Mouse (Mus musculus) adrenal gland, postnatal 25 days (tissue): ENCODE results near the gene Trpv4. TPM values are rescaled to one million over a fixed set of nuclear protein-coding genes. Genes with fewer than 3 reads are reported as not detected.

ENCODE experiments used
- DNase-seq: peaks from one replicate; pipeline ENCODE4 v3.0.0; 2021; ENCODE audit warnings: mixed read lengths
- total RNA-seq: library from RNA; stranded (reverse); gene quantifications from 2 replicates; pipeline ENCODE4 v1.2.3, GENCODE M21; 2021

Trpv4 gene
- total RNA-seq, 1 experiment from 2014 or later, result 1.2 TPM

GRCm38 (mm10) chr5:114589026-114589425 lies 69.2 kb downstream of the Trpv4 start:
- no peak for DNase-seq

GRCm38 (mm10) chr5:114588416-114588815 lies 69.8 kb downstream of the Trpv4 start:
- no peak for DNase-seq

- peak; percentile 78 for DNase-seq
Measured at GRCm38 (mm10) chr5:114587908-114588307, 70.3 kb downstream of the Trpv4 start.

GRCm38 (mm10) chr5:114585682-114586081 lies 72.5 kb downstream of the Trpv4 start:
- no peak for DNase-seq

- DNase-seq, result no peak
Measured at GRCm38 (mm10) chr5:114584293-114585104, 73.7 kb downstream of the Trpv4 start.

- DNase-seq, result no peak
Measured at GRCm38 (mm10) chr5:114583490-114584175, 74.6 kb downstream of the Trpv4 start.

- DNase-seq, result no peak
Measured at GRCm38 (mm10) chr5:114583046-114583445, 75.2 kb downstream of the Trpv4 start.

GRCm38 (mm10) chr5:114581486-114581885 lies 76.7 kb downstream of the Trpv4 start:
- no peak for DNase-seq

- no peak for DNase-seq
Measured at GRCm38 (mm10) chr5:114579714-114580357, 78.4 kb downstream of the Trpv4 start.

GRCm38 (mm10) chr5:114578361-114578760 lies 79.9 kb downstream of the Trpv4 start:
- DNase-seq, result no peak

GRCm38 (mm10) chr5:114575986-114576605 lies 82.1 kb downstream of the Trpv4 start:
- DNase-seq, result no peak

GRCm38 (mm10) chr5:114575530-114575929 lies 82.7 kb downstream of the Trpv4 start:
- peak; percentile 60 for DNase-seq

GRCm38 (mm10) chr5:114575010-114575409 lies 83.2 kb downstream of the Trpv4 start:
- no peak for DNase-seq

- DNase-seq, result peak; percentile 79
Measured at GRCm38 (mm10) chr5:114573920-114574628, 84.1 kb downstream of the Trpv4 start.

GRCm38 (mm10) chr5:114572997-114573396 lies 85.2 kb downstream of the Trpv4 start:
- no peak for DNase-seq

Other genes starting within 250 kb of the Trpv4 start
- 21.6 and 26.5 TPM in 2 replicates for gene Mmab, start 214.4 kb downstream of the Trpv4 start, total RNA-seq
- gene Mvk, start 214.2 kb downstream of the Trpv4 start, total RNA-seq, result 39.9 and 43.2 TPM in 2 replicates
- gene Fam222a, start 90.4 kb downstream of the Trpv4 start, total RNA-seq, result 26.9 and 39.8 TPM in 2 replicates
- 61.9 and 66.2 TPM in 2 replicates for gene Gltp, start 32.6 kb upstream of the Trpv4 start, total RNA-seq
- gene Tchp, start 49.3 kb upstream of the Trpv4 start, total RNA-seq, result 13.5 and 14.6 TPM in 2 replicates
- gene Ankrd13a, start 116.3 kb upstream of the Trpv4 start, total RNA-seq, result 74.6 and 93.8 TPM in 2 replicates
- gene Git2, start 117.1 kb upstream of the Trpv4 start, total RNA-seq, result 50.4 and 52.3 TPM in 2 replicates
- 35.7 and 47.5 TPM in 2 replicates for gene 1500011B03Rik, start 165.0 kb upstream of the Trpv4 start, total RNA-seq
- not detected in 2 replicates for gene 4930519G04Rik, start 195.2 kb upstream of the Trpv4 start, total RNA-seq
- gene Gm9936, start 200.3 kb upstream of the Trpv4 start, total RNA-seq, result 0.09 TPM in 1 of 2 replicates, not detected in the other
- gene Oasl2, start 238.5 kb upstream of the Trpv4 start, total RNA-seq, result 10.7 and 18.9 TPM in 2 replicates